Mouse (Mus musculus): Measurements from ENCODE around the gene Gm21190.

DNA sequence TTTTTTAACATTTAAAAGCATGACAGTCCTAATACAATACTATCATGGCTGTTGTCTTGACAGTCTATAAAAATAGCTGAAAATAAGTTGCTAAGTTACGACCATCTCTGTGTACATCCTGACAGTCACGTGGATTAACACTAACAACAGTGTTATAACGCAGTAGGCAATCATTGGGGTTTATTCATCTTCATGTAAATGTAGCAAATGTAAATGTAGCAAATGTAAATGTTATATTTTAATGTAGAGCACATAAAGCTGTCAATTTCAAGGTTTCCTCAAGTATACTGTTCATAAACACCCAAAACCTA lies 21.8 kb downstream of the Gm21190 start:
- TF ChIP-seq CTCF (IDR thresholded peaks at IDR 0.05; ENCODE audit: control insufficient read depth, insufficient read depth, insufficient replicate concordance, low read depth, low read length): no peak
- no peak for TF ChIP-seq POLR2A (IDR thresholded peaks at IDR 0.05; ENCODE audit: control insufficient read depth, low read depth, low read length)
